In genomic region chr6:128842945-128843478, GRCm38 (mm10) we compare ENCODE assay signal across 8 mouse cellular contexts. TPM values are rescaled to one million over a fixed set of nuclear protein-coding genes. Genes with fewer than 3 reads are reported as not detected.
DNase-seq lines count a peak whose midpoint lies in the region; ATAC-seq and TF ChIP-seq lines count a peak whose summit lies in the region.

No protein-coding gene starts in this region.

- no peaks in the 10 kb centered on the region for H3K36me3 ChIP-seq in lung, embryonic 15.5 days

- peak overlapping the region; percentile 99 for H3K27ac ChIP-seq in lung, embryonic 15.5 days
- peak overlapping the region; percentile 90 for H3K27ac ChIP-seq in olfactory bulb, adult 2 months (ENCODE audit: insufficient read depth, low read depth, low read length)

- no peaks in the 10 kb centered on the region for H3K27me3 ChIP-seq in lung, embryonic 15.5 days

- peak overlapping the region; percentile 78 for H3K4me3 ChIP-seq in lung, embryonic 15.5 days
- peak overlapping the region; percentile 85 for H3K4me3 ChIP-seq in olfactory bulb, adult 2 months (ENCODE audit: insufficient read depth, low read depth, low read length)

- ATAC-seq in hematopoietic stem cell, adult 5-6 weeks (replicated peaks in 1 of 2; ENCODE audit: insufficient read depth in 1 of 2, low FRiP score in 2 of 2, low TSS enrichment in 1 of 2, low read depth in 1 of 2, poor library complexity in 2 of 2, severe bottlenecking in 2 of 2) = peak; percentile 51 to 60
- ATAC-seq in lung, embryonic 15.5 days (ENCODE audit: borderline replicate concordance, extremely low read depth, low FRiP score, low TSS enrichment) = peak; percentile 58

- H3K9ac ChIP-seq in lung, embryonic 15.5 days = peak overlapping the region; percentile 77

- H3K9me3 ChIP-seq in lung, embryonic 15.5 days = no peaks in the 10 kb centered on the region

- peaks cover 25% of the 10 kb centered on the region for H3K4me1 ChIP-seq in lung, embryonic 15.5 days
- H3K4me1 ChIP-seq in olfactory bulb, adult 2 months (ENCODE audit: control insufficient read depth, insufficient read depth, low read length) = peaks cover 8% of the 10 kb centered on the region

- peak overlapping the region; percentile 81 for H3K4me2 ChIP-seq in lung, embryonic 15.5 days

- no peak; the same call in 1 of the 2 replicates for TF ChIP-seq POLR2A in olfactory bulb, adult 2 months (IDR thresholded peaks at IDR 0.05; ENCODE audit: insufficient read depth, low read depth, low read length)

- WGBS in lung, embryonic 15.5 days = under 1% methylated on average over 44 of the region's 44 CpGs
- under 1% methylated on average over 44 of the region's 44 CpGs for WGBS in olfactory bulb, adult 2 months

- peak; percentile 91 for DNase-seq in MN1 (ENCODE audit: low spot score)
- peak; percentile 95 for DNase-seq in cerebellum, adult 8-10 months
- peak; percentile 98 for DNase-seq in forelimb bud, embryonic 11.5 days (ENCODE audit: low read depth, low spot score)
- peak; percentile 93 for DNase-seq in layer of hippocampus, adult 9-10 months (ENCODE audit: low spot score)
- DNase-seq in thymus, adult 18-20 months = peak; percentile 77 to 83

- no peak for TF ChIP-seq CTCF in olfactory bulb, adult 2 months (IDR thresholded peaks at IDR 0.05; ENCODE audit: insufficient read depth, low read depth, low read length)

RNA-seq across cellular contexts. Expression of gene Klrb1b, which starts 16.9 kb away (rescaled TPM):
- total RNA-seq in hematopoietic stem cell, adult 5-6 weeks (2017) = 0.20 and 1.1 TPM in 2 replicates
- polyA plus RNA-seq in lung, embryonic 15.5 days (2015; fragmentation: Nextera tagmentation; extraction: Ambion mirVana) = 0.16 and 0.18 TPM in 2 replicates
- not detected in 2 replicates for polyA plus RNA-seq in olfactory bulb, adult 2 months (2012; ENCODE audit: insufficient read depth, insufficient read length, low replicate concordance, missing spikeins)

RNA-seq across cellular contexts. Expression of gene Gm44511, which starts 16.9 kb away (rescaled TPM):
- total RNA-seq in hematopoietic stem cell, adult 5-6 weeks (2017) = 1.1 TPM in 1 of 2 replicates, not detected in the other
- polyA plus RNA-seq in lung, embryonic 15.5 days (2015; fragmentation: Nextera tagmentation; extraction: Ambion mirVana) = not detected in 2 replicates
- not detected in 2 replicates for polyA plus RNA-seq in olfactory bulb, adult 2 months (2012; ENCODE audit: insufficient read depth, insufficient read length, low replicate concordance, missing spikeins)

RNA-seq across cellular contexts. Expression of gene Clec2i, which starts 44.4 kb away (rescaled TPM):
- total RNA-seq in hematopoietic stem cell, adult 5-6 weeks (2017) = 17.0 and 22.4 TPM in 2 replicates
- polyA plus RNA-seq in lung, embryonic 15.5 days (2015; fragmentation: Nextera tagmentation; extraction: Ambion mirVana) = 0.24 and 0.32 TPM in 2 replicates
- not detected in 2 replicates for polyA plus RNA-seq in olfactory bulb, adult 2 months (2012; ENCODE audit: insufficient read depth, insufficient read length, low replicate concordance, missing spikeins)

RNA-seq across cellular contexts. Expression of gene BC035044, which starts 47.9 kb away (rescaled TPM):
- 109 and 150 TPM in 2 replicates for total RNA-seq in hematopoietic stem cell, adult 5-6 weeks (2017)
- polyA plus RNA-seq in lung, embryonic 15.5 days (2015; fragmentation: Nextera tagmentation; extraction: Ambion mirVana) = 0.83 and 1.4 TPM in 2 replicates
- not detected in 2 replicates for polyA plus RNA-seq in olfactory bulb, adult 2 months (2012; ENCODE audit: insufficient read depth, insufficient read length, low replicate concordance, missing spikeins)

RNA-seq across cellular contexts. Expression of gene Klrb1c, which starts 54.0 kb away (rescaled TPM):
- total RNA-seq in hematopoietic stem cell, adult 5-6 weeks (2017) = 4.6 and 5.6 TPM in 2 replicates
- polyA plus RNA-seq in lung, embryonic 15.5 days (2015; fragmentation: Nextera tagmentation; extraction: Ambion mirVana) = 0.15 and 0.16 TPM in 2 replicates
- not detected in 2 replicates for polyA plus RNA-seq in olfactory bulb, adult 2 months (2012; ENCODE audit: insufficient read depth, insufficient read length, low replicate concordance, missing spikeins)

Comparison
In these comparisons a context has a peak if more than half of its experiments do, and no peak if none do; other contexts are left out.
1. Peak in every context shown above with its lines: DNase-seq, ATAC-seq, H3K4me3 ChIP-seq and H3K27ac ChIP-seq.